Mouse (Mus musculus) adipose tissue, adult 10 weeks (tissue): ENCODE measurements around the gene Amy2a4. TPM values are rescaled to one million over a fixed set of nuclear protein-coding genes. Genes with fewer than 3 reads are reported as not detected.

ENCODE experiments used
- polyA plus RNA-seq: library from polyadenylated mRNA; stranded (reverse); fragments of 350-450 nt; fragmentation: Illumina TruSeq; extraction: RNeasy Lipid Tissue Mini Kit (QIAGEN cat#74804); gene quantifications from one replicate; pipeline ENCODE4 v1.2.3, GENCODE M21; 2014; ENCODE audit warnings: low read depth, low replicate concordance

The Amy2a4 gene
- 0.19 TPM for polyA plus RNA-seq

GRCm38 (mm10) chr3:113291349-113291748 lies at the start of gene Amy2a4:
Amy2a4 (minus strand) TSS chr3:113291449.

GRCm38 (mm10) chr3:113323952-113324351 lies 32.7 kb upstream of the Amy2a4 start, which contains the start of gene Amy2a3:
Amy2a3 (minus strand) TSS chr3:113324052.

GRCm38 (mm10) chr3:113258737-113259136 lies 32.5 kb downstream of the Amy2a4 start, which contains the start of gene Amy2a5:
Amy2a5 (minus strand) TSS chr3:113258837.

Other genes starting within 250 kb of the Amy2a4 start
- 1.5 TPM for gene Amy2a5, start 32.6 kb downstream of the Amy2a4 start, polyA plus RNA-seq
- gene Amy2a3, start 32.6 kb upstream of the Amy2a4 start, polyA plus RNA-seq: 0.19 TPM
- 0.19 TPM for gene Amy2a2, start 65.2 kb upstream of the Amy2a4 start, polyA plus RNA-seq
- gene Amy2a1, start 241.0 kb upstream of the Amy2a4 start, polyA plus RNA-seq: not detected